Mouse (Mus musculus): ENCODE data around the gene Akap8l. TPM values are rescaled to one million over a fixed set of nuclear protein-coding genes. Genes with fewer than 3 reads are reported as not detected.

Akap8l gene
- polyA plus RNA-seq, 1 experiment from 2014 or later = 81.4 TPM

DNA sequence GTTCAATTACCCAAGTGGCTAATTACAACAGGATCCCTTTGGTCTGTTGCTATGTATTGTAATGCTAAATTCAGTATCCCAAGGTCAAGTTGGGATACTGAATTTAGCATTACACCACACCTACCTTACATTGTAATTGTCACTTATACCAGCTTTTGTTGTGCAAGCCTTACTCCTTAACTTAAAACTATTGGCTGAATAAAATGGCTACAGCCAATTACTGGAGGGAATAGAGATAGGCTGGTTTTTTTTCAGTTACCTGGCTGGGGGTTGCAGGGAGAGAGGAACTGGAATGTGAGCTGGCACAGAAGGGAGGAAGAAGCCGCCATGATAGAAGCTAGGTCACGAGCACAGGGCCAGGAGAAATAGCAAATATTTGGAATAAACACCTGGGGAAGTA, 54.5 kb downstream of the Akap8l start:
- ATAC-seq (replicated peaks; ENCODE audit: low FRiP score) (no peak), DNase-seq (ENCODE audit: low spot score) (no peak)
- Histone ChIP-seq H3K4me2 (ENCODE audit: low read depth, low read length, severe bottlenecking) (no peak overlapping the region), H3K27ac (ENCODE audit: low read depth, low read length) (no peak overlapping the region), H3K4me3 (ENCODE audit: low read depth, low read length) (no peak overlapping the region), H3K27me3 (ENCODE audit: control insufficient read depth, insufficient read depth, low read length) (no peaks in the 10 kb centered on the region), H3K9me3 (ENCODE audit: control insufficient read depth, low read length) (no peaks in the 10 kb centered on the region), H3K4me1 (replicated peaks; ENCODE audit: control insufficient read depth, insufficient read depth, low read length) (no peaks in the 10 kb centered on the region), H3K9ac (ENCODE audit: low read length) (no peak overlapping the region), H3K36me3 (ENCODE audit: control insufficient read depth, insufficient read depth, low read length) (no peaks in the 10 kb centered on the region)
- WGBS = 94% methylated on average over 2 of the region's 2 CpGs

DNA sequence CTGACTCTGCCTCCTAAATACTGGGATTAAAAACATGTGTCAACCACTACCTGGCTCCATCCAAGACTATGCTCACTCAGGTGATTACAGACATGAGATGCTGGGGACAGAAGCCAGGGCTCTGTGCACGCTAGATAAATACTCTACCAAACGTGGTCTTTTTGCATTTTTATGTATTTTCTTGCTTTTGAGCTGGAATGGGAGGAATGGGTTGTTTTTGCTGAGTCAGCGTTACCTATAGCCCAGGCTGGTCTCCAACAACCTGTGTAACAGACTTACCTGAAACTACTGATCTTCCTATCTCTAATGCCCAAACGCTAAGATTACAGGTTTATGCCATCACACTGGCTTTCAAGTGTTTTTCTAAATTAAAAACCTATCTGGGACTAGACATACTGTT, 55.2 kb downstream of the Akap8l start:
- no peak overlapping the region for H3K4me3 ChIP-seq (ENCODE audit: low read depth, low read length)
- DNase-seq (ENCODE audit: low spot score) (no peak), ATAC-seq (replicated peaks; ENCODE audit: low FRiP score) (no peak)
- no peak overlapping the region for H3K27ac ChIP-seq (ENCODE audit: low read depth, low read length)
- no peak overlapping the region for H3K9ac ChIP-seq (ENCODE audit: low read length)
- H3K36me3 ChIP-seq (ENCODE audit: control insufficient read depth, insufficient read depth, low read length) = no peaks in the 10 kb centered on the region
- WGBS = 85% methylated on average over 4 of the region's 4 CpGs
- H3K9me3 ChIP-seq (ENCODE audit: control insufficient read depth, low read length) = no peaks in the 10 kb centered on the region
- no peaks in the 10 kb centered on the region for H3K4me1 ChIP-seq (replicated peaks; ENCODE audit: control insufficient read depth, insufficient read depth, low read length)
- no peak overlapping the region for H3K4me2 ChIP-seq (ENCODE audit: low read depth, low read length, severe bottlenecking)
- H3K27me3 ChIP-seq (ENCODE audit: control insufficient read depth, insufficient read depth, low read length) = no peaks in the 10 kb centered on the region

DNA sequence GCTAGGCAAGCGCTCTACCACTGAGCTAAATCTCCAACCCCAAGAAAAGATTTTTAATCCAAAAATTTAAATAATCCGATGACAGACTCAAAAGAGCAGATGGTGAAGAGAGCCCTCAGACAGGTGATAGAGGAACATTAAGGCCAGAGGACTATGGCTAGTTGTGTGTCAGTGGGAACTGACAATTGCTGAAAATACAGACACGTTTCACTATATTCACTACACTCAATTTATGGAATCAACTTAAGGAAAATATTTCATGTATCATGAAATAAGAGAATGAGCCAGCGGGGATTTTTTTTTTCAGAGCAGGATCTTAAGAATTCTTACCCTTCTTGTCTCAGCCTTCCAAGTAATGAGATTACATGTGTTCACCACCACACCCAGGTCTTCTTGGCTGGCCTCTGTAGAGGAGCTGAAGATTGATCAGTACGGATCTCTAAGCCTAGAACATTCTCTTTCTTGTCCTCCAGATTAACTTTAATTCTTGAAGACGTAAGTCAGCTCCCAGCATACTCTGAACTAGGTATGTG, 65.2 kb downstream of the Akap8l start:
- Histone ChIP-seq H3K36me3 (ENCODE audit: control insufficient read depth, insufficient read depth, low read length) (no peaks in the 10 kb centered on the region), H3K4me3 (ENCODE audit: low read depth, low read length) (peak overlapping the region; percentile 94), H3K9ac (ENCODE audit: low read length) (peak overlapping the region; percentile 97), H3K27ac (ENCODE audit: low read depth, low read length) (peak overlapping the region; percentile 97; the same call in 1 of the 2 replicates), H3K27me3 (ENCODE audit: control insufficient read depth, insufficient read depth, low read length) (no peaks in the 10 kb centered on the region), H3K4me2 (ENCODE audit: low read depth, low read length, severe bottlenecking) (peak overlapping the region; percentile 49), H3K4me1 (replicated peaks; ENCODE audit: control insufficient read depth, insufficient read depth, low read length) (peaks cover 9% of the 10 kb centered on the region; the same call in 1 of the 2 replicates), H3K9me3 (ENCODE audit: control insufficient read depth, low read length) (no peaks in the 10 kb centered on the region)
- ATAC-seq (replicated peaks; ENCODE audit: low FRiP score) = no peak
- DNase-seq (ENCODE audit: low spot score) = no peak
- 59% methylated on average over 6 of the region's 6 CpGs for WGBS

DNA sequence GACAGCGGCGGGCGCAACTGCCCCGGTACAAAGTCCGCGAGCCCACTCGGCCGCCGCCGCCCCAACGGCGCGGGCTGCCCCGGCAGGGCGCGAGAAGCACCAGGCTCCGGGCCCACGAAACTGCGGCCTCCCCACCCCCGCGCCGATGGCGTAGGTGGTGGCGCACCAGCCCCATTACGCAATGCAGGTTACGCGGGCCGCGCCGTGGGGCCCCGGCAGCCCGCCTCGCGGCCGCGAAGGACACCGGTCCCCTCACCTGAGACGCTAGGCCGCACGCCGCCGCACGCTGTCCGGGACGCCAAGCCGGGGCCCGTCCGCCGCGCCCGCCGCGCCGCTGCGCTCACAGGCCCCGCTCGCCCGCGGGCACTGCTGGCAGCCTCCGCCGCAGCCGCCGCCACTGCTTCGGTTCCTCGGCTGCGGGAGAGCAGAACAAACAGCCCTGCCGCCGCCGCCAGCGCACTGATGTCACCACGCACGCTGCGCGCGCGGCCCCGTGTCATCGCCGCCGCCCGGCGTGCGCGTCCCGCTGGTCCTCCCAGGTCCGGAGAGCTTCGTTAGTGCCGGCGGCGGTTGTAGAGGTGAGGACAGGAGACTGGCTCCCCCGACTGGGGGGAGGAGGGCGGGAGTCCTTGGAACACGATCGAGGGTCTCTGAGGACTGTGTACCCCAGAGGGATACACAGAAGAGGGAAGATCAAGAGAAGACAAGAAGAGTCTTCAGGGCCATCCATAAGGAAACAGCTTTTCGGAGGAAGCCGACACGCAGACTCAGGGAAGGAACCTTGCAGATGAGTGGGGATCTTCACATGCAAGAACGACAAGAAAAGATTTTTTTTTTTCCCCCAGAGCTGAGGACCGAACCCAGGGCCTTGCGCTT, 65.9 kb downstream of the Akap8l start, which contains the start of gene Brd4:
Gene Brd4 (minus strand): TSS at position 461 of the 876 bp plus-strand sequence.
- Histone ChIP-seq H3K4me3 (ENCODE audit: low read depth, low read length) (peak within 1 kb of the TSS; percentile 94), H3K27ac (ENCODE audit: low read depth, low read length) (peak within 1 kb of the TSS; percentile 97), H3K36me3 (ENCODE audit: control insufficient read depth, insufficient read depth, low read length) (no peaks in the 10 kb centered on the region), H3K27me3 (ENCODE audit: control insufficient read depth, insufficient read depth, low read length) (no peaks in the 10 kb centered on the region), H3K4me1 (replicated peaks; ENCODE audit: control insufficient read depth, insufficient read depth, low read length) (peaks cover 9% of the 10 kb centered on the region; the same call in 1 of the 2 replicates), H3K9ac (ENCODE audit: low read length) (peak within 1 kb of the TSS; percentile 97), H3K9me3 (ENCODE audit: control insufficient read depth, low read length) (no peaks in the 10 kb centered on the region), H3K4me2 (ENCODE audit: low read depth, low read length, severe bottlenecking) (peak within 1 kb of the TSS; percentile 49)
- DNase-seq (ENCODE audit: low spot score) (peak; percentile 97), ATAC-seq (replicated peaks; ENCODE audit: low FRiP score) (peak; percentile 91)
- WGBS = under 1% methylated on average over 60 of the region's 100 CpGs

DNA sequence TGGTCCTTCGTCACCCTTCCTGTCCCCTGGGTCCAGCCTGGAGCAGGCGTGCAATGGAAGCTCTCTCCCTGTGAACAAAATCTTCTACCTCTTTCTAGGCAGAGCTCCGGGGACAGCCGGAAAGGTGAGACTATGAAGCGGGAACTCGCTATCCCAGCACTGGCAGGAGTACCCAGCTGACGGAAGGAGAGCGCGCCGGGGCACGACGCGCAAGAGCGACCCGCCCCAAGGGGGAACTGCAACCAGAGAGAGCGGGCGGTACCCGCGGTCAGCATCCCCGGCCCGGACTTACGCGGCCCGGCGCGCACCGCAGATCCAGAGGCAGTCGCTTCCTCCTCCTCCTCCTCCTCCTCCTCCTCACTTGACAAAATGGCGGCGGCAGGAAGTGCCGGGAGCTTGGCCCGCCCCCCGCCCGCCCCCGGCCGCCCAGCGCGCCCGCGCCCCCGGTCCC, 66.6 kb downstream of the Akap8l start:
- Histone ChIP-seq H3K4me3 (ENCODE audit: low read depth, low read length) (peak overlapping the region; percentile 94), H3K4me1 (replicated peaks; ENCODE audit: control insufficient read depth, insufficient read depth, low read length) (peaks cover 9% of the 10 kb centered on the region; the same call in 1 of the 2 replicates), H3K9me3 (ENCODE audit: control insufficient read depth, low read length) (no peaks in the 10 kb centered on the region), H3K27ac (ENCODE audit: low read depth, low read length) (peak overlapping the region; percentile 97), H3K9ac (ENCODE audit: low read length) (peak overlapping the region; percentile 97), H3K27me3 (ENCODE audit: control insufficient read depth, insufficient read depth, low read length) (no peaks in the 10 kb centered on the region), H3K36me3 (ENCODE audit: control insufficient read depth, insufficient read depth, low read length) (no peaks in the 10 kb centered on the region), H3K4me2 (ENCODE audit: low read depth, low read length, severe bottlenecking) (peak overlapping the region; percentile 49)
- WGBS = under 1% methylated on average over 30 of the region's 41 CpGs
- DNase-seq (ENCODE audit: low spot score) (peak; percentile 77), ATAC-seq (replicated peaks; ENCODE audit: low FRiP score) (peak; percentile 62)

DNA sequence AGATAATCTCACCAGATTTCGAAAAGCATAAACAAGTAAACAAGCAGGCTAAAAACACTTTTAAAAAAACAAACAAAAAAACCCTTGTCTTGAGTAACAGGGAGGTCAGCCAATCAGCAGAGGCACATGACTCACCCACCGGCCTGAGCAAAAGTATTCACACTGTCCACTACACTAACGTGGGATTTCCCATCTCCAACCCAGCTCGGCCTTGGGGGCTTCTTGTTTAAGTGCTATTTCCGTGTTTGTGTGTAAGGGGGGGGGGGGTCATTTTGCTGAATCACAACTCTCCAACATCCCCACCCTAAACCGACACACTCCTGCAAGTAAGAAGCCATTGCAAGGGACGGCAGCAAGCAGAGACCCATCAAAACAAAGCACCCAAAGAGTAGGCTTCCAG, 67.1 kb downstream of the Akap8l start:
- ATAC-seq (replicated peaks; ENCODE audit: low FRiP score) (0 out of 2 replicates have a peak, but pooled peaks have one; percentile 15), DNase-seq (ENCODE audit: low spot score) (peak; percentile 55)
- WGBS = 13% methylated on average over 7 of the region's 7 CpGs

DNA sequence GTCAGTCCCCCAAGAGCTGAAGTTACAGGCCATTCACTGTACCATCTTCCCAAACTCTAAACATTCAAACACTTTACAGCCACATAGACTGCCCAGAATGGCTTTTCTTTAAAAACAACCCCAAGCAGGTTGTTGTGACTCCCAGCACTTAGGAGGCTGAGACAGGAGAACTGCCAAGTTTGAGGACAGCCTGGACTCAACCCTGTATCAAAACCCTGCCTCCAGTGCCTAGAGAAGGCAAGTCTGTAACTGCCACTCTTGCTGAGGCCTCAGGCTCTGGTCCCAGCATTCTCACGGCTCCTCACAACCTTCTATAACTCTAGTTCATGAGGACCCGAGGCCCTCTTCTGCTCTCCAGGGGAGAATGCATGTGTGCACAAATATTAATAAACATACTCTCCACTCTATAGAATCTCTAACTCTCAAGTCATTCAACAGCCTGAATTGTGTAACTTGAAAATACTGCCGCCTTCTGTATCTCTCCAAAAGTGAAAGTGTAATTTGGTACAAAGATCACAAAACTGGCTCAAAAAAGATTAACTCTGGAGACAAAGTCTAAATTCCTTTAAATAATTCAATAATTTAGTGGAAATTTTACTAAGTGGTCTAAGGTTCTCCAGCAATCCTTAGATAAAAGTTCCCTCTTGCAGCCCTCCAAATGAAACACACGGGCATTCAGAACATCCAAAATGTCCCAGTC, 68.6 kb downstream of the Akap8l start:
- Histone ChIP-seq H3K4me3 (ENCODE audit: low read depth, low read length) (no peak overlapping the region), H3K9me3 (ENCODE audit: control insufficient read depth, low read length) (no peaks in the 10 kb centered on the region)
- no peak for ATAC-seq (replicated peaks; ENCODE audit: low FRiP score)

More for the DNA sequence above, 67.1 kb downstream of the Akap8l start:
- peak overlapping the region; percentile 49 for H3K4me2 ChIP-seq (ENCODE audit: low read depth, low read length, severe bottlenecking)
- peaks cover 9% of the 10 kb centered on the region; the same call in 1 of the 2 replicates for H3K4me1 ChIP-seq (replicated peaks; ENCODE audit: control insufficient read depth, insufficient read depth, low read length)
- no peaks in the 10 kb centered on the region for H3K9me3 ChIP-seq (ENCODE audit: control insufficient read depth, low read length)
- peak overlapping the region; percentile 97 for H3K9ac ChIP-seq (ENCODE audit: low read length)
- peak overlapping the region; percentile 97 for H3K27ac ChIP-seq (ENCODE audit: low read depth, low read length)
- peak overlapping the region; percentile 94 for H3K4me3 ChIP-seq (ENCODE audit: low read depth, low read length)
- no peaks in the 10 kb centered on the region for H3K36me3 ChIP-seq (ENCODE audit: control insufficient read depth, insufficient read depth, low read length)
- H3K27me3 ChIP-seq (ENCODE audit: control insufficient read depth, insufficient read depth, low read length) = no peaks in the 10 kb centered on the region

DNA sequence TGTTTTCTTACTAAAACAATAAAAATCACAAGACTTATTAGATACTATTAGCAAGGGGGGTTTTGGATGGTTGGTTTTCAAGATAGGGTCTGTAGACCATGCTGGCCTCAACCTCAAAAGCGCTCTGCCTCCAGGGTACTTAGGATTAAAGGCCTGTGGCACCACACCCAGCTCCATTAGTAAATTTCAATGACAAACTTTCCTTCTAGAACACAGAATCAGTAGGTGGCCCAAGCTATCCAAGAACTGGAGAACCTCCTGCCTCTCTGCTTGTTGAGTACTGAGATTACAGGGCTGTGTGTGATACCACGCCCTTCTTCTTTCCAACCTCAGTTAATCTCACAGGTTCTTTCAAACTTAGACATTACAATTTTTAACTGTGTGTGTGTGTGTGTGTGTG, 69.3 kb downstream of the Akap8l start:
- ATAC-seq (replicated peaks; ENCODE audit: low FRiP score) (no peak), DNase-seq (ENCODE audit: low spot score) (no peak)
- H3K4me3 ChIP-seq (ENCODE audit: low read depth, low read length) = no peak overlapping the region
- peaks cover 9% of the 10 kb centered on the region; the same call in 1 of the 2 replicates for H3K4me1 ChIP-seq (replicated peaks; ENCODE audit: control insufficient read depth, insufficient read depth, low read length)
- WGBS = 96% methylated on average over 2 of the region's 2 CpGs
- no peaks in the 10 kb centered on the region for H3K36me3 ChIP-seq (ENCODE audit: control insufficient read depth, insufficient read depth, low read length)
- no peak overlapping the region for H3K27ac ChIP-seq (ENCODE audit: low read depth, low read length)
- H3K27me3 ChIP-seq (ENCODE audit: control insufficient read depth, insufficient read depth, low read length) = no peaks in the 10 kb centered on the region
- H3K4me2 ChIP-seq (ENCODE audit: low read depth, low read length, severe bottlenecking) = no peak overlapping the region
- no peak overlapping the region for H3K9ac ChIP-seq (ENCODE audit: low read length)
- no peaks in the 10 kb centered on the region for H3K9me3 ChIP-seq (ENCODE audit: control insufficient read depth, low read length)

More for the DNA sequence above, 68.6 kb downstream of the Akap8l start:
- WGBS = 86% methylated on average over 4 of the region's 4 CpGs
- Histone ChIP-seq H3K9ac (ENCODE audit: low read length) (no peak overlapping the region), H3K36me3 (ENCODE audit: control insufficient read depth, insufficient read depth, low read length) (no peaks in the 10 kb centered on the region), H3K4me2 (ENCODE audit: low read depth, low read length, severe bottlenecking) (no peak overlapping the region), H3K4me1 (replicated peaks; ENCODE audit: control insufficient read depth, insufficient read depth, low read length) (peaks cover 9% of the 10 kb centered on the region; the same call in 1 of the 2 replicates), H3K27ac (ENCODE audit: low read depth, low read length) (no peak overlapping the region), H3K27me3 (ENCODE audit: control insufficient read depth, insufficient read depth, low read length) (no peaks in the 10 kb centered on the region)
- DNase-seq (ENCODE audit: low spot score) = no peak
